Mouse (Mus musculus): ENCODE measurements at regions not wholly inside any gene's neighbourhood (a gene's known extent, or its start where the extent isn't known, plus 50 kb on each side); places are given as distances from the start of the nearest gene placed in this dataset.

- no peak for TF ChIP-seq CTCF (IDR thresholded peaks at IDR 0.05; ENCODE audit: control insufficient read depth, insufficient read depth, insufficient read length)
- no peak for TF ChIP-seq MYOG (IDR thresholded peaks at IDR 0.05; ENCODE audit: control insufficient read depth, extremely low read depth, insufficient read length)
- no peak for TF ChIP-seq MAX (IDR thresholded peaks at IDR 0.05)
Measured at GRCm38 (mm10) chr1:177335961-177336360, 78.0 kb upstream of the Akt3 start.

Data from C2C12 (cell line).